ENCODE assay signal across 15 mouse cellular contexts in genomic region chr4:75713960-75714359, GRCm38 (mm10).
A peak's percentile ranks its signal among the peaks of the same experiment; 100 is the strongest.
DNase-seq lines count a peak whose midpoint lies in the region; ATAC-seq and TF ChIP-seq lines count a peak whose summit lies in the region.
"Had no signal": no experiment of that assay in that cellular context is flagged by ENCODE, and none has a peak within 500 bp of the region (broad histone marks: within the 10 kb centered on the region; RNA-seq: fewer than 3 reads in every experiment).

No protein-coding gene starts in this region.

- no peak for DNase-seq in kidney, postnatal 0 days (ENCODE audit: low spot score)
- no peak for DNase-seq in kidney, postnatal 10 days
- peak; percentile 11 for DNase-seq in thymus, postnatal 4 days
- no peak for DNase-seq in thymus, postnatal 10 days (ENCODE audit: low spot score in 2 of 2)
- DNase-seq in R1 (ENCODE audit: low read depth, low spot score) = peak; percentile 42
- DNase-seq in urinary bladder, postnatal 36 days (ENCODE audit: low spot score in 2 of 2) = no peak
- DNase-seq: adrenal gland, postnatal 36 days; cerebellum, adult 18-20 months; gastrocnemius, postnatal 14 days had no signal

- H3K36me3 ChIP-seq in kidney, postnatal 0 days (ENCODE audit: insufficient read depth, low read length) = no peaks in the 10 kb centered on the region
- H3K36me3 ChIP-seq: embryonic facial prominence, embryonic 12.5 days; forebrain, embryonic 12.5 days; heart, embryonic 15.5 days; hindbrain, embryonic 15.5 days; limb, embryonic 10.5 days had no signal

- H3K27ac ChIP-seq in kidney, postnatal 0 days = no peak overlapping the region
- H3K27ac ChIP-seq: embryonic facial prominence, embryonic 12.5 days; forebrain, embryonic 12.5 days; heart, embryonic 15.5 days; hindbrain, embryonic 15.5 days; limb, embryonic 10.5 days had no signal

- no peaks in the 10 kb centered on the region for H3K4me1 ChIP-seq in kidney, postnatal 0 days (replicated peaks; ENCODE audit: insufficient read depth, low read length)
- H3K4me1 ChIP-seq: embryonic facial prominence, embryonic 12.5 days; forebrain, embryonic 12.5 days; heart, embryonic 15.5 days; hindbrain, embryonic 15.5 days; limb, embryonic 10.5 days had no signal

- no peaks in the 10 kb centered on the region for H3K27me3 ChIP-seq in kidney, postnatal 0 days (ENCODE audit: insufficient read depth, low read length)
- H3K27me3 ChIP-seq: embryonic facial prominence, embryonic 12.5 days; forebrain, embryonic 12.5 days; heart, embryonic 15.5 days; hindbrain, embryonic 15.5 days had no signal

- ATAC-seq in kidney, postnatal 0 days (replicated peaks; ENCODE audit: low FRiP score, low read depth) = no peak
- no peak for ATAC-seq in CD4-positive, CD25-positive, alpha-beta regulatory T cell, adult 4 months

- no peak overlapping the region for H3K9ac ChIP-seq in kidney, postnatal 0 days (ENCODE audit: low read depth, low read length)
- H3K9ac ChIP-seq: embryonic facial prominence, embryonic 12.5 days; forebrain, embryonic 12.5 days; heart, embryonic 15.5 days; hindbrain, embryonic 15.5 days had no signal

- TF ChIP-seq CTCF in kidney, postnatal 0 days (IDR thresholded peaks at IDR 0.05; ENCODE audit: low read depth) = peak; percentile 54

- H3K4me2 ChIP-seq in kidney, postnatal 0 days (ENCODE audit: low read length) = no peak overlapping the region
- H3K4me2 ChIP-seq: embryonic facial prominence, embryonic 12.5 days; forebrain, embryonic 12.5 days; heart, embryonic 15.5 days; hindbrain, embryonic 15.5 days had no signal

- 85% methylated on average over 1 of the region's 1 CpGs for WGBS in kidney, postnatal 0 days

- no peaks in the 10 kb centered on the region for H3K9me3 ChIP-seq in kidney, postnatal 0 days (replicated peaks; ENCODE audit: low read length)
- H3K9me3 ChIP-seq: forebrain, embryonic 12.5 days; heart, embryonic 15.5 days; hindbrain, embryonic 15.5 days; limb, embryonic 10.5 days had no signal

- no peak overlapping the region for H3K4me3 ChIP-seq in kidney, postnatal 0 days (replicated peaks; ENCODE audit: low read depth, low read length)
- H3K4me3 ChIP-seq: embryonic facial prominence, embryonic 12.5 days; forebrain, embryonic 12.5 days; heart, embryonic 15.5 days; hindbrain, embryonic 15.5 days; limb, embryonic 10.5 days had no signal

Comparison
In these comparisons a context has a peak if more than half of its experiments do, and no peak if none do; other contexts are left out.
1. DNase-seq: peak in thymus, postnatal 4 days (single experiment) and R1 (single experiment); none in kidney, postnatal 0 days (single experiment), kidney, postnatal 10 days (single experiment), thymus, postnatal 10 days (0 of 2) and urinary bladder, postnatal 36 days (0 of 2).